Mouse (Mus musculus) cerebellum, postnatal 4 days (tissue): Measurements from ENCODE around the gene Ifnk.

Experiments
- DNase-seq, 2 experiments: peaks; one replicate each; pipeline ENCODE4 v3.0.0; 2022; ENCODE audit warnings: low spot score in 2 of 2, mixed read lengths in 1 of 2

Gene Ifnk

DNA sequence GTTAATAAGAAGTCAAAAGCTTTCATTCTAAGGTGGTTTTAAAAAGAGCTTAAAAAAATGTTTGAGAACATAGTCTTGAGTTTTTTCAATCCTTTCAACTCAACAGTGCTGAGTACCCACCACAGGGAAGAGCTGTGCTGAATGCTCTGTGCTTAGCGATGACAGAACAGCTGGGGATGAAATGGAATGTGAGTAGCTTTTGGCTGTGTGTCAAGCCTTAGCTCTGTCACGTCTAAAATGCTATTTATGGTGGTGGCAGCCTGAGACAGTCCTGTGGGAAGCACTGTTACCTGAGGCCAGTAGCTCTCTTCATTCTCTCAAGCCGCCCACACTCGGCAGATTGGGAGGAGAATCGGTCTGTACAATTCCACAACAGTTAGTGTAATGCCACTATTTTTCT lies 37.9 kb downstream of the Ifnk start:
- no peak for DNase-seq

DNA sequence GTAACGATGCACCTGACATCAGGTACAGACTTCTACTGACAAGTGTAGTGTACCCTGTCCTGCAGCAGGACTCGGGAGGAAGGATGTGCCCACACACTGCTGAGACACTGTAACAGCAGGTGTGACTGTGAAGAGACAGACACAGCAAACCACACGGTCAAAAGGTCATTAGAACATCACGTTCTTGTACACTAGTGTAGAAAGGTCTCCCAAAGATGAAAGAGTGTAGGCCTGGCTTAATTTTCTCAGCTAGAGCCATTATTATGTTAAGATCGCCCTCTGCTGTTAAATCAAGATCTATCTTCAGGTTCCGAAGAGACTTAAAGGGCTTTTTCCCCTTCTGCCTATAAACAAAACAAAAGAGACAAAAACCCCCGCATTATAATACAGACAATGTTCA lies 40.9 kb downstream of the Ifnk start:
- DNase-seq, result no peak

- DNase-seq, result no peak
These were observed 49.8 kb downstream of the Ifnk start for GRCm38 (mm10) chr4:35201700-35202099.
